Mouse (Mus musculus) lung, adult 10 weeks (tissue): ENCODE results near the gene Slc26a8. TPM values are rescaled to one million over a fixed set of nuclear protein-coding genes. Genes with fewer than 3 reads are reported as not detected.

Experiments used
- polyA plus RNA-seq: library from polyadenylated mRNA; stranded (reverse); fragments of 350-450 nt; fragmentation: Illumina TruSeq; extraction: RNeasy Lipid Tissue Mini Kit (QIAGEN cat#74804); gene quantifications from one replicate; pipeline ENCODE4 v1.2.3, GENCODE M21; 2014; ENCODE audit warnings: low read depth, low replicate concordance; ENCODE audit not compliant: insufficient read depth

Gene Slc26a8
- polyA plus RNA-seq, result 0.31 TPM

DNA sequence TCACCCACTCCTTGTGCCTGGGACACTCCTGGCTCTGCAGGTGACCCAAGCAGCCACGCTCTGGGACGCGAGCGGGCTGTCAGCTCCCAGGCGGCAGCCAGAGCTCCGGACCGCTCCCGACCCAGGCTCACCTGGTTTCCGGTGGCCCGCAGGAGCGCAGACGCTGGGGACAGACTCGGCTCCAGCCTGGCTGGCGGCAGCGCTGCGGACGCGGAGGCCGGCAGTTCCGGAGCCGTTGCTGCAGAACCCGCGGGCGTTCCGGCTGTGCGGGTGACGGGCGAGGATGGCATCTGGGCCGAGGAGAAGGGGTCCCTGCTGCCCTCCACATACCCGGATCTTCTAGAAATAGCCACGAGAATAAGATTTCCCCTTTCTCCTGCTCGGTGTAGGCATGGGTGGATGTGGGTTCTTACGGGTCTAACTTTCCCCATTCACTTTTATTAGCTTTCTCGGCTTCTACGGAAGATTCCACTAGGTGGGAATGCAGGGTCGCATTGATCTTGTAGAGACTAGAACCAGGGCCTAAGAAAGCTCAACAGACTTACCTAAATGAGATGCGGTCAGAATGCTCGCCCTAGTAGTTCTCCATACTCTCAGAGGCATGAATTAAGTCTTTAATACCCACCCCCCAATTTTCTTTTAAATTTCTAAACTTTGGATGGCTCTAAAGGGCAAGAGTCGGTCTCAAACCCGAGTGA lies at the start of gene Slc26a8:
Gene Slc26a8 (minus strand): TSS at position 648 of the 698 bp plus-strand sequence.

DNA sequence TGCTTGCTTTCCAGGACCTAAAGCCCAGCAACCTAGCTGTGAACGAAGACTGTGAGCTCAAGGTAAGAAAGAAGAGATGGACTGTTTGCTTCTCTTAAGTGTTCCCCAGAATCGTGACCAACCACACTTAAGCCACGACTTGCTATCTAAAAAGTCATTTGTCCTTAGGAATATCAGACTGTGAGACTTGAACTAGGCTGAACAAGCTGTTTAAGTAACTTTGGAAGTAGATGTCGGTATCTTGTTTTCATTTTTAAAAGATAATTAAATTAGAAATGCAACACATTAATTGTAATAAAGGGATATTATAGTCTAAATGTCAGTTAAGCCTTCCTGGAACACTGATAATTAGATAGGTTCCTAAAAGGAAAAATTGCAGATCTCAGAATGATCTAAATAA lies 35.8 kb upstream of the Slc26a8 start, which contains the start of gene AC170998.1:
Gene AC170998.1 (plus strand): TSS at position 301 of the 400 bp plus-strand sequence.

DNA sequence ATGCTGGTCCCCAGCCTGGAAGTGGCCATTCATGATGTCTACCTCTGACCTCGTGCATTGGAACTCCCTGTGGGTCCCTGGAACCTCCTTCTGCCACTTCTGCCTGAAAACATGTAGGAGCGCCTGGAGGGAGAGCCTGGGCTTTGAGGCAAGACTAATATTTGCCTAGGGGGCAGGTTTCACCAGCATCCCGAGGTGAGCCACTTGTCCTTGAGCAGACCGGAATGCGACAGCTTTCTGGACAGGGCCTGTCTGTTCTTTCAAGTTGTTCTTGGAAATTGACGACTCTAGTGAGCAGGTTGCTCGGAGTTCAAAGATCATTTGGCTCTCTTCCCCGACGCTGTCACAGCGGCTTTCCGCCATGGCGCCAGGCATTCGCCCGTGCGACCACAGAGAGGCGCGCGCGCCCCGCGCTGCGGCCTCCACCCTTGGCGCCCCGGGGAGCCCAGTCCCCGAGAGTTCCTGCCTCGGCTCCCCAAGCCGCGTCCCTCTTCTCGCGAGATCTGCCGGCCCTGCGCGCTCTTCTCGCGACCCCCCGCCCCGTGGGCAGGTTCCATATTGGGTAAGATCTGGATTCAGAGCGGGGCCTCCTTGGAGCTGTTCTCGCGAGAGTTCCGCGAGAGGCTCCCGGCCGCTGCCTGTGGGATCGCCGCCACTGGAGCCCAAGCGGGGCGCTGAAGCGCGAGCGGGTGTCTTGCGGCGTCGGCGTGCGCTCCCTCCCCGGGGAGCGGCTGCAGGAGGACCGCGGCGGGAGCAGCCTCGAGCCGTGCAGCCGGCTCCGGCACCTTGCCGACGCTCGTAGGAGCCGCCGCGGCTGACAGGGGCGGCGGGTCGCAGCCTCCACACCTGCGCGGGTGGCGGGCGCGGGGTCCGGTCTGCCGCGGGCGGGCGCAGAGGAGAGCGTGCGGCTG lies 998 bp upstream of the Slc26a8 start, which contains the start of gene Mapk14:
Gene Mapk14 (plus strand): TSS at position 554 of the 911 bp plus-strand sequence.

DNA sequence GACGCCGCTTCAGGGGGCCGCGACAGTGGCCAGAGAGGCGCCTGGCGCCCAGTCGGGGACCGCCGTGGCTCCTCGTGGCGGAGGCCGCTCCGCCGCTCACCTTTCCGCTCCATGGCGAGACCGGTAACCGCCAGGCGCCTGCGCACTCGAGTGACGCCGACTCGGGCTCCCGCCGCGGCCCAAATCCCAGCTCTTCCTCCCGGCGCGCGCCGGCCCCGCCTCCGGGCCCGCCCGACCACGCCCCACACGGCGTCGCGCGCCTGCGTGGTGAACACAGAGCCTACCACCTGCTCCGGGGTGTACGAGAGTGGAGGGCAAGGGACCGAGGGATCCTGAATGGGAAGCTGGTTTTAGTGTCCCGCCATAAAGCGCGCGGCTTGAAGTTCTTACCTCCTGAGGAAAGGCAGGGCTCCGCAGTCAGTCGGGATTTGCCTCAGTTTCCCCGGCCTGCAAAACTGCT lies 67.7 kb downstream of the Slc26a8 start, which contains the start of gene Srpk1:
Gene Srpk1 (minus strand): TSS at position 410 of the 460 bp plus-strand sequence.

Other genes starting within 250 kb of the Slc26a8 start
- 14.3 TPM for gene Fkbp5, start 172.7 kb downstream of the Slc26a8 start, polyA plus RNA-seq
- not detected for gene Armc12, start 159.4 kb downstream of the Slc26a8 start, polyA plus RNA-seq
- not detected for gene Clpsl2, start 140.8 kb downstream of the Slc26a8 start, polyA plus RNA-seq
- not detected for gene Clps, start 129.5 kb downstream of the Slc26a8 start, polyA plus RNA-seq
- gene Lhfpl5, start 114.6 kb downstream of the Slc26a8 start, polyA plus RNA-seq, result not detected
- 15.8 TPM for gene Srpk1, start 67.5 kb downstream of the Slc26a8 start, polyA plus RNA-seq
- 37.5 TPM for gene Mapk14, start 1.1 kb upstream of the Slc26a8 start, polyA plus RNA-seq
- not detected for gene AC170998.1, start 35.9 kb upstream of the Slc26a8 start, polyA plus RNA-seq
- gene Mapk13, start 79.1 kb upstream of the Slc26a8 start, polyA plus RNA-seq, result 20.9 TPM
- 10.6 TPM for gene Brpf3, start 110.9 kb upstream of the Slc26a8 start, polyA plus RNA-seq
- gene Pnpla1, start 168.2 kb upstream of the Slc26a8 start, polyA plus RNA-seq, result not detected
- 0.07 TPM for gene 4930539E08Rik, start 225.1 kb upstream of the Slc26a8 start, polyA plus RNA-seq